Mouse (Mus musculus): ENCODE results near the gene Arhgap8.
"Not testable (repeated sequence)": the region's sequence is repeated elsewhere in the genome, so short reads cannot be mapped to it uniquely, and the experiment has no call there.

Arhgap8 gene

DNA sequence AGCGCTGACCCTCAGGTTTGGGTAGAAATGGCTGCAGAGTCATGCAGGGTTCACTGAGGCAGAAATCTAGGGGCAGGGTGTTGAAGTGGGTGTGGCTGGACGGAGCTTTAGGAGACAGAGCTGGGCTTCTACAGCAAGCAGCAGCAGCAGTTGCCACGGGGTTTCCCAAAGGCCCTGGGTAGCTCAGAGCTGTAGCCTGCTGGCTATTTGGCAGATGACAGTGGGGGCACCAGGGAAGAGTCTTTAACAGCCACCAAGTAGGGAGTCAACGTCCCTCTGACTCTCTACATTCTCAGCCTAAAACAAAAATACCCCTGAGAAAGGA, 12.5 kb downstream of the Arhgap8 start:
- no peak for DNase-seq (ENCODE audit: extremely low spot score)

DNA sequence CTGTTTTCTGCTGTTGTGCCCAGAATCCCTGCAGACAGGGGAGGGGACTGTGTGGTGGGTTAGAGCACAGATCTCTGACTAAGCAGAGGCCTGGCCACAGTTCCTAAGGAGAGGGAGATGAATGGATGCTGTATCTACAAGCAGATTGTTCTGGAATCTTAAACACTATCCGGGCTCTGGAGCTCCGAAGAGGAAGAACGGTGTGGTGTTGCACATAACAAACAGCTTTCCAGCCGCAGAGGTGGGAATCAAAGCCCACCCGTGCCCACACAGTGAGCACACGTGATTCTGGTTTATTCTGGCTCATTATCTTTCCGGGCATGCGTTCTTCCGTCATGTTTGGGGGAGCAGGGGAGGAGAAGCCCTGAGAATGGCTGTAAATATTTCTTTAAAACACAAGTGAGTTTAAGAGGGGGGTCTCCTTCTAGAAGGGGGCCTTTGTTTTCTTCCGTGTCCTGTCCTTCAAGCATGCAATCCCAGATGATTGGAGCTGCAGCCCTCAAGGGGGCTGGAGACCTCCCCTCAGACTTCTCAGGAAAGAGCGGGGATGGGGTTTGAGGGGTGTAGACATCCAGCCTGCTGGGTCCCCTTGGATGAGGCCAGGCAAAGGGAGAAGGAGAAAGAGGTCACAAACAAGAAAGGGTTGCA, 16.6 kb downstream of the Arhgap8 start:
- DNase-seq (ENCODE audit: extremely low spot score) = no peak

DNA sequence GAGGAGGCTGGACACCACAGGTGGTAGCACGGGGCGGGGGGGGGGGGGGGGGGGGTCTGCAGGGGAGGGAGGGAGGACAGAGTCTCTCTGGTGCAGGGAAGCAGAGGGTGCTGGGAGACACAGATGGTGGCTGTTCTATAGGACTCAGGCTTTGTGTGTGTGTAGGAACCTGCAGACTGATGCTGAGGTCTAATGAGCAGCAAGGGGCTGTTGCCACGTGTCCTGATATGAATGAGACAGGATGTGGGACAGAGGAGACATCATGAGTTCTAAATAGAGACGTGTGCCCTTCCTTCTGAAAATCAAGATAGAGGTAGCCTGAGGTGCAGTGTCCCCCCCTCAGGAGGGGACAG, 17.1 kb downstream of the Arhgap8 start:
- DNase-seq (ENCODE audit: extremely low spot score) = no peak

DNA sequence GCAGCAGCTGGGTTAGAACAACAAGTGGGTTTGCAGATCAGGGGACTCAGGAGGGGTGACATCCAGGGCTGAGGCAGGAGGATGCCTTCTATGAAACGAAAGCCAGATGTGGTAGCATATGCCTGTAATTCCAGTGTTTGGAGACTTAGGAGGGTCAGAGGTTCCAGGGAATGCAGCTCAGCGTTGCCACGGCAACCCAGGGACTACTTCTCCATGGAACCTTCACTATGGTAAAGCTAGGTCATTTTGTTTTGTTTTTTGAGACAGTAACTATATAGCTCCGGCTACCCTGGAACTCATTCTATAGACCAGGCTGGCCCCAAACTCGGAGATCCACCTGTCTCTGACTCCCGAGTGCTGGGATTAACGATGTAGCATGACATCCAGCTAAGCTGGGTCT, 18.4 kb downstream of the Arhgap8 start:
- DNase-seq (ENCODE audit: extremely low spot score) = no peak

DNA sequence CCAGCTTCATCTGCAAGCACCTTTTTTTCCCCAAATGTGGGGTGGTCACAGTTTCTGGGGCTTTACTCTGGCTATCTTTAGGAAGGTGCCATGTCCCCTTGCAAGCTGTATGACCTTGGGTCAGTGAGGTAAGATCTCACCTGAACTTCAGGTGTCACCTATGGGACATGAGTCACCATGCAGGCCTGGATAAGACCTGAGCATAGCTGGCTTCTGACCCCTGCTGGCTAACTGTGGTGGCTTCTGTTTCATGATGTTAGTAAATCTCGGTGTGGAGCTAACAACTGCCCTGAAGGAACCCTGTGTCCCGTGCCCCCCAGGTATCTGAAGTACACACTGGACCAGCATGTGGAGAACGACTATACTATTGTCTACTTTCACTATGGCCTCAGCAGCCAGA, 21.7 kb downstream of the Arhgap8 start:
- no peak for DNase-seq (ENCODE audit: extremely low spot score)

DNA sequence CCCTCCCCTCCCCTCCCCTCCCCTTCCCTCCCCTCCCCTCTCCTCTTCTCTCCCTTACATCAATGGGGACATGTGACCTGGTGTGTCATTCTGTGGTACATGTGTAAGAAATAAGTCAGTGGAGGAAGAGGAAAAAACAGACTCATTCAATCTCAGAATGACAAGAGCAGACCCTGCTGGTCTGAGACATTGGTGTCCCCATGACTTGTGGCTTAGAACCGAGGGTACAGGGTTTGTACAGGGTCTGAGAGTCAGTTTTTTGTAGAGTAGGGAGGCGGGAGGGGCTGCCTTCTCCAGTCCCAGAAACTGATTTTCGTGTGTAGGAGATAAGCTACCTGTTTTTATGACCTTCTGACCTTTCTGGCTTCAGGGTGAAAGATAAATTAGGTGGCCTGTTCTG, 23.5 kb downstream of the Arhgap8 start:
- DNase-seq (ENCODE audit: extremely low spot score) = peak; percentile 62

DNA sequence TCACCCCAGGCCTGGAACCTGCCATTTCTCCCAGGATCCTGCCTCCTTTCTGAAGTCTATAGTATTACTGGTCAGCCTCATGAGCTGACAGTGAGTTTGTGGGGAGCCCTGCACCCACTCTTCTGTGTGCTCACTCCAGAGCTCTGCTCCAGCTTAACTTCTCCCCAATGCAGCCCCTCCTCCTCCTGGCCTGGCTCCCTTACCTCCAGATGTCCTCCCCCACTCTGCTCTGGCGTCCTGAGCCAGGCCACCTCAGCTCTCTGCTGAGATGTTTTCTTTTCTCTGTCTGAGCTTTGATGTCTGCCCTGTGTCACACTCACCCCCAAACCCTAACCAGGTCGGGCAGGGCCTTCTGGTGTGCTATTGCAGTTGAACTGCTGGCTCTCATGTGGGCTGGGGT, 24.5 kb downstream of the Arhgap8 start:
- DNase-seq (ENCODE audit: extremely low spot score) = peak; percentile 22

DNA sequence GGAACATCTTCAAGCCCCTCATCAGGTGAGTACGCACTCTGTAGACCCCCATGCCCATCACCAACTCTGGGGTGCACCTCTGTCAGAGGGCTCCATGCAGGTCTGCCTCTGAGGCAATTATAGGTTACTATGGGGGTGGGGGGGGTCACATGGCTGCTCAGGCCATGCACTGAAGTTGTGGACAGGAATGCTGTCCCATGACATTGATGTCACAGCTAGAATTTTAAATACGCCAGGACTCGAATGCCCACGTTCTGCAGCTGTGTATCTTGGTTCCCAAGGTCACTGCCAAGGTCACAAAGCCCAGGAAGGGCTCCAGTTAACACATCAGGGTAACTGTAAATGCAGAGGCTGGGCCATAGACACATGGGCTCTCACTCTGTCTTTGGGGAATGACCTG, 26.0 kb downstream of the Arhgap8 start:
- no peak for DNase-seq (ENCODE audit: extremely low spot score)

DNA sequence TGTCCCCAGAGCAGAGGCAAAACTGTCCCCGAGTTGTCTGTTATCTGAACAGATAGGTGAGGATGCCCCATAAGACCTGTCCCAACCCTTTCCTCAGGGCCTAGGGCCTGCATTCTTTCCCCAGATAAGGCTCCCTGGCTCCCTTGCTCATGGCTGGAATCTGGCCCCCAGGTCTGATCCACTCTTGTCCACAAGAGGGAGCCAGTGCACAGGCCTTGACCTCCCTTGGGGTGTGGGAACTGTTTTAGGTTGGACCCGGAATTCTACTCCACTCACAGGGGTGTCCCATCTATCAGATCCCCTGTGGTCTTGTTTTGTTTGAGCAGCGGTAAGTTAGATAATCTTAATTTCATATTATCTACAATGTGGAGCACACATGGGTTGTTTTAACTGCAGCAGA, 35.1 kb downstream of the Arhgap8 start:
- peak; percentile 86 for DNase-seq (ENCODE audit: extremely low spot score)

DNA sequence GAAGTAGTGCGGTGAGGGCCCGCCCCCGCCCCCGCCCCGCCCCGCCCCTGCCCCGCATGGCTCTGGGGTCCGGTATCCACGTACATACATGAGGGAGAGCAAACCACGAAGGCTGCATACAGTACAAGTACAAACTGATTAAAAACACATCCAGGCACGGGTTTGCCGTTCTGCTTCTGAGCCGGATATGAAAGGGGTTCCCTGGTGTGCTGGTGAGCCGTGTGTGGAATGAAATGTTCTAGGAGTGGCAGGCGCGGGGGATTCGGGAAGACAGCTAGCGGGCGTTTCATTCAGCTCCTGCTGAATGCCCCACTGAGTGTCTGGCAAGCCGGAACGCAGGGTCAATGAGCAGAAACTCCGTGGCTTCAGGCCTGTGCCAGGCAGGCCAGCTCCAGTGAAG, 36.6 kb downstream of the Arhgap8 start:
- peak; percentile 48 for DNase-seq (ENCODE audit: extremely low spot score)

DNA sequence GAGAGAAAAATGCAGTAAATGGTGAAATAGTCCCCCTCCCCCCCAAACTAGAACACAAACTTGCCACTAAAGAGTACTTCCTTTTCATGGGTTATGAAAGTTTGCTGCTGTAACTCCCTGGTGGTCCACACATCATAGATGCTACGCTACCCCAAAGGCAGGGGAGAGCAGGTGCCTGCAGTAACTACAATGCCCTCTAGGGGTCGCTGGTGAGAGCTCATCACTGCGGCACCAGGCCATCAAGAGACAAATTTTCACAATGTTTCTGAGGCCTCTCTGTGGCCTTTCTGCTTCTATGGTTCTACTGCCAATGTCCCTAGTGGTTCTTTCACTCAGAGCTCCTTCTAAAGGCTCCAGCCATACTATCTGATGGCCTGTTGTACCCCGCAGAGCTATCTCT, 38.6 kb downstream of the Arhgap8 start:
- DNase-seq (ENCODE audit: extremely low spot score) = peak; percentile 53

DNA sequence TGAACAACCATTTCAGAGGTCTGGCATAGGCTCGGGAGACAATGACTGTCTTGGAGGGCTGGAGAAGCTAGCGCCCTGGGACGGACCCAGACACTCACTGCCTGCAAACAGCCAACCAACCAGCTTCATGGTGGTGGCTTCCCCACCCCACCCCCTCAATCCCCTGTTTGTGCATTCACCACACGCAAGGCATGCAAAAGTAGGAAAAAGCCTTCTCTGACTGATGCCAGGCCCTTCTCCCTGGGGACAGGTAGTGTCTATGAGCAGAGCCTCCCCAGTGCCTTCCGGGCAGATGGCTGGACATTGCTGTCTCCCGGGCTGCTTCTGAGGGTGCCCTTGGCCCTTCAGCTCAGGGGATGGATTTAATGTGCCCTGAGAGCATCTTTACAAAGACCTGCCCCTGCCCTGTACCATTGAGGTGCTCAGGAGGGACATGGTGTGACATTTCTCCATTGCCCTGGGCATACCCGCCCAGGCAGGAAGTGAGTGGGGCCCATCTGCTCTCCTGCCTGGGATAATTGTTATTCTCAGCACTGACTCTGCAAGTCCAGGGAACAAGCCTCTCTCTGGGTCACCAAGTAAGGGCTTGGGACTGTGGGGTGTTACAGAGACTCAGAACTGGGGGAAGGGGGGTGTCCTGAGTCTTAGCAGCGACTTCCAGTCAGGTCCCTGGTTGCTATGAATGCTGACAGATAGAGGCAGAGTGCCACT, 43.0 kb downstream of the Arhgap8 start:
- no peak for DNase-seq (ENCODE audit: extremely low spot score)

DNA sequence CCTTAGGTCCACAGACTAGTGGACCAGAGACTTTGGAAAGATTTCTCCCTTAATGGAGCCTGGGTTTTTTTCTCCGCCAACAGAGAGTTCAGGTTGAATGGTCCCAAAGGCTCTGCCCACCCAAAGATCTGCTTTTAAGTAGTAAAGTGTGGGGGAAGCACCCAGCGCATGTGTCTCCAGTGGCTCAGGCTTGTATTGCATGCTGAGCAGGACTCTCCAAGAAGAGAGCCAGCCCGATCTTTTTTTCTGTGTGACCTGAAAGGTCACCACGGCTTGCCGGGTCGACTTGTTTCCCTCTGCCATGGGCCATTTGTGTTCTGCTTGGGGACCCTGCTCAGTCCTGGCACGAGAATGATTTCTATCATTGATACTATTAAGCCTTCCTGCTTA, 43.6 kb downstream of the Arhgap8 start:
- peak; percentile 19 for DNase-seq (ENCODE audit: extremely low spot score)

DNA sequence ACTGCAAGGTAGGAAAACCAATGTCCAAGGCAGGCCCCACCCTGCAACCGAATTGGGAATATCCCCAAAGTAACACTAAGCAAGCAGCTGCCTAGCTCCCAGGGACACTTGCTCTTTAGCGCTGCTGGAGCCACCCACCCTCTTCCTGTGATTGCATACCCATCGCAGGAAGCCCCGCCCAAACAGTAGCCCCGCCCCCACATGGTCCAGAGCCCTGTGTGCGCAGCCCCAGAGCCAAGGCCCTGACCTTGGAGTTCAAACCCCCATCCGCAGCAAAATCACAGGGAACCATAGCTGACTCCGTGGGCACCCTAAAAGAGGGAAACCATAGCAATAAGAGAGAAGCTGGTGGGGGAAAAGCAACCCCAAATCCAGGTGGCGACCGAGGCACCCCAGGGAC, 46.8 kb downstream of the Arhgap8 start:
- no peak for DNase-seq (ENCODE audit: extremely low spot score)

DNA sequence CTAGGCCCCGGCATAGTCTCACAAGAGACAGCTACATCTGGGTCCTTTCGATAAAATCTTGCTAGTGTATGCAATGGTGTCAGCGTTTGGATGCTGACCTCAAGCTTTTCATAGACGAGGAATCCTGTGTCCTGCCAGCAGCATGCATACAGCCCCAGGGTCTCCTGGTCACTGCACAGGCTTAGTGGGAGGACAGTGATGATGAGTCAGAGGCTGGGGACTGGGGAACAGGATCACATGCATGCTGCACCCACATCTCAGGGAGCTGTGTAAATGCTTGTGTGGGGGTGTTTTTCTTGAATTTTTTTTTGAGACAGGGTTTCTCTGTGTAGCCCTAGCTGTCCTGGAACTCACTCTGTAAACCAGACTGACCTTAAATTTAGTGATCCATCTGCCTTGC, 48.7 kb downstream of the Arhgap8 start:
- DNase-seq (ENCODE audit: extremely low spot score) = not testable (repeated sequence)

DNA sequence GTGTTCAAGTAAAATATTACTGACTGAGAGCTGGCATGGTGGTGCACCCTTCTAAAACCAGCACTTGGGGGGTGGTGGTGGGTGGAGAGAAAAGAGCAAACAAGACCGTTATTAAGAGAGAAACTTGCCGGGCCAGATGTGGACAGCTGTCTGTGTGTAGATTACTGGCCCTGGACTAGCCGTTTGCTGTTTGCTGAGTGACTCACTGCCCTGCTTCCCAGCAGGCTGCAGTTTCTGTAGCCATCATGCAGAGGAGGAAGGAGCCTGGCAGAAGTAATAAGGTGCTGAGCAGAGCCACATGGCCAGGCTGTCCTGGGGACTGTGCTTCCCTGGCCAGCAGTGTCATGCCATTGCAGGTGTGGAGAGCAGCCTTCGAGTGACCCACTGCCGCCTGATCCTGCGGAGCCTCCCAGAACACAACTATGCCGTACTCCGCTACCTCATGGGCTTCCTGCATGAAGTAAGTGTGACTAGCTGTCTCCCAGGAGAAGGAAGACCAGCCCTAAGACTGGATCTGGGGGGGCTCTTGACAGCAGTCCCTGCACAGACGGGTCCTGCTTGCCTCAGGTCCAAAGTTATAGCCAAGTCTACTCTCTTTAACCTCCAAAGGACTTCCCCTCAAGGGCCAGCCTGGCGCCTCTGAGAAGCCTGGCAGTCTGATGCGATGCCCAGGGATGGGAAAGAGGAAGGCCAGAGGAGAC, 49.9 kb downstream of the Arhgap8 start:
- no peak for DNase-seq (ENCODE audit: extremely low spot score)

DNA sequence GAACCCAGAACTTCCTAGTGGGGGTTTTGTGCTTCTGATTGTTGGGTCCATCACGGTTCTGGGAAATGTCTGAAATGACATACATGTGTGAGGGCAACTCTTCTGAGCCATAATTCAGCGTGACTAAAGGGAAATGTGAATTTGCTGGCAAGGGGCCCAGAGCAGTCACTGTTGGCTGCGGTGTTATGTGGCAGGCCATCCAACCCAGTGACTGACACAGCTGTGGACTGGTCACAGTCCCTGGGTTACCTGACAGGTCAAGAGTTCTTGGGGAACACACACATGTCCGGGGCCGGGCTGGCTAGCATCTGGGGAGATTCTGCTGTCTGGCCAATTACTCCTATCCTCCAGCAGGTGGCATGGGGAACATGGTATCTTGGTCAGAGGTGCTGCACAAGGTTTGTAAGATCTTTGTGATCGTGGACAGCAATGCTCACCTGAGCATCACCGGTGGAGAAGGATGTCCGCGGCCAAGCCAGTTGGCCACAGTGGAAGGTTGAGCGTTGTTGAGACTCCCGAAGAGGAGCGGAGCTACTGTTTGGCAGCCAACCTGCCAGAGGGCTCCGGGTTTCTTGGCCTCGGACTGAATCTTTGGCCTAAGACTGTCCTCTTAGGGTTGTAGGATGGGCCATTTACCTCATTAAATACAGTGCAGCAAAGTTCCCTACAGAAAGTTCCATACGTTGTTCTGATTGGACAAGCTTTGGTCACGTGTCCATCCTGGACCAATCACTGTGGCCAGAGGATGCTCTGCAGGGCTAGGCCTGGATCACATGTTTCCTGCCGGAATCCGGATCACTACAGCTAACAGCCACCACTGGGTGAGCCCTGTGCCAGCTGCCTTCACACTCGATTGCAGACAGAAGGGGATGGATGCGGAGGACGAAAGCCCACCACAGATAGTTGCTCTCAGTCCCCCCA, 52.6 kb downstream of the Arhgap8 start:
- DNase-seq (ENCODE audit: extremely low spot score) = no peak

DNA sequence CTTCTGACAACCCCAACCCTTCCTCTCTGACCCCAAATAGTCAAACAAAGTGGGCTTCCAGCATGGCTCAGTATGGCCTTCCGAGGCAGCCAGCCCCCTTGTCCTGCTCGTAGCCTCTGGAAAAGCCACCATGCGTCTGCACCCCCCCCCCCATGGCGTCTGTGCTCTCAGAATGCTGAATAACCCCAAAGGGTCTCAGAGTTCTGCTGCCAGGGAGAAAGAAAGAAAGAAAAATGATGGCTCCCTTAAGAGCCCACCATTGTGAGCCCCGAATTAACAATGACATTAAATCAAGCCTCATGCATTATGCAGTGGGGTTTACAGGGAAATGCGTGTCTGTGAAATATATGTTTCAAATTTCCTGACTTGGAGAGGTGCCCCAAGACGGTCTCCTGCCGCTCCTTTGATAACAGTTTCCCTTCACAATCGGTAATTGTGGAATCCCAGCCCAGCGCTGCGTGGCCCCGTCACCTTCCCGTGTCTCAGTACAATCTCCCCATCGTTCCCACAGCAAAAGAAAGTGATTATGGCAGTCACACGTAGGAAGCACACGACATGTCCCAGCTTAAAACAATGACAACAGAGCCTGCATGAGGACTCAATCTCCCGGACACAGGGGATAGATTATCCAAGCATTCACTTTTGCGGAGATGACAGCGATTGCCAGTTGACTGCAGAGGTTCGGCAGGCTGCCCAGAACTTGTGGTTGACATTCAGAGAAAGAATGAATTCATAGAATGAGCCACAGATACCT, 55.7 kb downstream of the Arhgap8 start:
- no peak for DNase-seq (ENCODE audit: extremely low spot score)

DNA sequence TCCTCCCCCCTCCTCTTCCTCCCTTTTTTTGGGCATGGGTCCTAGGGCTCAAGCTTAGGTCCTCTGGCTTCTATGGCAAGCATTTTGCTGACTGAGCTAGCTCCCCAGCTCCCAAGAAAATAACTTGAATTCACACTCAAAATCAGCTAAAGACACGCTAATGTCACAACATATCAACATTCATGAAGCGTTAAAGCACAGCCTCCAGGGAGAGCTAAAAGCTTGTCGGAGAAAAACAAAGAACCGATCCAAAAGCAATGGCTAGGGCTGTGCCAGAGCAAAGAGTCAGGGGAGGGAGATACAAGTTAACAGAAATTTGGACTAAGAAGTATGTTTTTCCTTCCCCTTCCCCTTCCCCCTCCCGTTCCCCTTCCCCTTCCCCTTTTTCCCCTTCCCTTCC, 58.7 kb downstream of the Arhgap8 start:
- DNase-seq (ENCODE audit: extremely low spot score) = no peak

DNA sequence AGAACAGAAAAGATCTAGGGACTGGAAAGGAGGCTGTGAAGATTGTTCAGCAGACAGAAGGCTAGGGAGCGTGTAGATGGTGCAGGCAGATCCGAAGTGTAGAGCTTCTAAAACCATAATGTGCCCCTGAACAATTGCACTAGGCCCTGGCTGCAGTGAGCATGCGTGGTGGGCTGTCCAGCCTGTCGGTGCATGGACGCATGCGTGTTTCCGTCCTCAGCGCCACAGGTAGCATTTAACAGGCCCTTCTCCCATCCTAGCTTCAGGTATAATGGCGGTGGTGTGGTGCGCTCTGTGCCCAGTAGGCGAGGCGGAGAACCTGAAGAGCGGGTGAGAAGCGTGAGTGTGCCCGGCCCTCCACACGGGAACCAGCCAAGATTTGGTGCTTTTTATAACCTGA, 65.0 kb downstream of the Arhgap8 start:
- DNase-seq (ENCODE audit: extremely low spot score) = no peak

DNA sequence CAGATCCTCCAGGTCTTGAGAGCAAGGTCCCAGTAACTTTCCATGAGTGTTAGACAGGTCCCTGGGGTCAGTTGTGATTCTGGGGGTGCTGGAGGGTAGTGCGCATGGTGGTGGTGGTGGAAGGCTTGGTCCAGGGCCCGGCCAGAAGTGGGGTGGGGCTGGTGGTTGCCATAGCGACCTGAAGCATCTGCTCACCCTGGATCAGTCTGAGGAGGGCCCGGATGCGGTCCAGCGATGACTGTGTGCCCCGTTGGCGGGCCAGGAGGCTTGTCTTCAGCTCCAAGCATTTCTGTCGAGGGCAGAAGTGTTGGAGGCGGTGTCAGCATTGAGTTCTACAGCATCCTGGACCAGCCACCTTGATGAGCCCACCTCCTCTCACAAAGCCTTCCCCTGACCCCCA, 67.3 kb downstream of the Arhgap8 start:
- no peak for DNase-seq (ENCODE audit: extremely low spot score)

DNA sequence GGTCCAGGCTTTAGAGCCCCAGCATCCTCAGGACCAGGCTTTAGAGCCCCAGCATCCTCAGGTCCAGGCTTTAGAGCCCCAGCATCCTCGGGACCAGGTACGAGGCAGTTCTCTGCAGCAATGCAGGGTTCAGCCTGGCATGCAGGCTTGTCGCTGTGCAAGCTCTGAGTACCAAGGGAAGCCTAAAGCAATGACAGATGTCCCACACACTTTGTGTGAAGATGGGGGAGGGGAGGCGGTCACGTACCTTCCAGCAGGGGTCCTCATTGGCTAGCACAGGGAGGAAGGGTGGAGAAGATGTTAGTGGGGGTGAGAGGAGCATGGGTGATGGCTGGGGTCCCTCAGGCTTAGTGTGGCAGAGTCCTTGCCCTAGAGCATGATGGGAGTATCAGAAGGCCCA, 73.8 kb downstream of the Arhgap8 start:
- DNase-seq (ENCODE audit: extremely low spot score) = no peak

Measured in embryo, embryonic 9.5 days (tissue).